8 mouse cellular contexts compared by ENCODE assay signal in genomic region chr6:113047016-113047746, GRCm38 (mm10). TPM values are rescaled to one million over a fixed set of nuclear protein-coding genes. Genes with fewer than 3 reads are reported as not detected.
DNase-seq lines count a peak whose midpoint lies in the region; ATAC-seq and TF ChIP-seq lines count a peak whose summit lies in the region.

No protein-coding gene starts in this region.

- DNase-seq in right cerebral cortex, postnatal 14 days, result no peak
- DNase-seq in kidney, postnatal 14 days, result no peak

- no peak for TF ChIP-seq POLR2A in cortical plate, adult 2 months (IDR thresholded peaks at IDR 0.05; ENCODE audit: extremely low read depth, insufficient read depth, low read length)

- peak overlapping the region; percentile 99 for H3K4me3 ChIP-seq in megakaryocyte, embryonic 14.5 days (replicated peaks)
- H3K4me3 ChIP-seq in cortical plate, adult 2 months (ENCODE audit: insufficient read depth, low read length), result peak overlapping the region; percentile 78; the same call in 1 of the 2 replicates
- H3K4me3 ChIP-seq in intestine, embryonic 15.5 days (replicated peaks), result peak overlapping the region; percentile 69
- H3K4me3 ChIP-seq in neural tube, embryonic 14.5 days (ENCODE audit: low read depth, low read length), result peak overlapping the region; percentile 70

- peaks cover 72% of the 10 kb centered on the region for H3K4me1 ChIP-seq in megakaryocyte, embryonic 14.5 days
- peaks cover 2% of the 10 kb centered on the region; the same call in 1 of the 2 replicates for H3K4me1 ChIP-seq in cortical plate, adult 2 months (ENCODE audit: control insufficient read depth, insufficient read depth, low read length)
- peaks cover 11% of the 10 kb centered on the region for H3K4me1 ChIP-seq in intestine, embryonic 15.5 days (replicated peaks)
- H3K4me1 ChIP-seq in neural tube, embryonic 14.5 days (ENCODE audit: control insufficient read depth, insufficient read depth, low read length), result peaks cover 13% of the 10 kb centered on the region

- H3K4me2 ChIP-seq in intestine, embryonic 15.5 days (replicated peaks), result peak overlapping the region; percentile 82
- H3K4me2 ChIP-seq in neural tube, embryonic 14.5 days (ENCODE audit: low read depth, low read length), result peak overlapping the region; percentile 69

- H3K27ac ChIP-seq in cortical plate, adult 2 months (ENCODE audit: insufficient read depth, low read length), result 0 out of 2 replicates have a peak overlapping the region, but pooled peaks have one; percentile 10
- peak overlapping the region; percentile 94 for H3K27ac ChIP-seq in intestine, embryonic 15.5 days
- no peak overlapping the region for H3K27ac ChIP-seq in neural tube, embryonic 14.5 days (ENCODE audit: low read depth, low read length)

- no peaks in the 10 kb centered on the region for H3K9me3 ChIP-seq in megakaryocyte, embryonic 14.5 days
- no peaks in the 10 kb centered on the region for H3K9me3 ChIP-seq in intestine, embryonic 15.5 days
- no peaks in the 10 kb centered on the region for H3K9me3 ChIP-seq in neural tube, embryonic 14.5 days (ENCODE audit: control insufficient read depth, low read length)

- peaks cover 34% of the 10 kb centered on the region for H3K36me3 ChIP-seq in megakaryocyte, embryonic 14.5 days (replicated peaks; ENCODE audit: low read length)
- peaks cover 7% of the 10 kb centered on the region for H3K36me3 ChIP-seq in intestine, embryonic 15.5 days
- peaks cover 13% of the 10 kb centered on the region for H3K36me3 ChIP-seq in neural tube, embryonic 14.5 days (ENCODE audit: control insufficient read depth, insufficient read depth, low read length)

- no peak for ATAC-seq in megakaryocyte, adult 5-6 weeks (ENCODE audit: poor library complexity, severe bottlenecking)
- ATAC-seq in intestine, embryonic 15.5 days, result no peak
- no peak for ATAC-seq in neural tube, embryonic 14.5 days (ENCODE audit: low read depth)
- ATAC-seq in megakaryocyte-erythroid progenitor cell, adult 5-6 weeks (replicated peaks; ENCODE audit: low FRiP score, low TSS enrichment, poor library complexity, severe bottlenecking), result no peak

- H3K27me3 ChIP-seq in megakaryocyte, embryonic 14.5 days (replicated peaks), result no peaks in the 10 kb centered on the region
- H3K27me3 ChIP-seq in intestine, embryonic 15.5 days (replicated peaks), result no peaks in the 10 kb centered on the region
- H3K27me3 ChIP-seq in neural tube, embryonic 14.5 days (ENCODE audit: control insufficient read depth, insufficient read depth, low read length), result no peaks in the 10 kb centered on the region

- WGBS in intestine, embryonic 15.5 days, result 52% methylated on average over 15 of the region's 15 CpGs
- 66% methylated on average over 15 of the region's 15 CpGs for WGBS in neural tube, embryonic 14.5 days

- peak overlapping the region; percentile 69 for H3K9ac ChIP-seq in intestine, embryonic 15.5 days
- no peak overlapping the region for H3K9ac ChIP-seq in neural tube, embryonic 14.5 days (replicated peaks; ENCODE audit: low read depth, low read length)

- no peak for TF ChIP-seq CTCF in cortical plate, adult 2 months (IDR thresholded peaks at IDR 0.05; ENCODE audit: extremely low read depth, insufficient read depth, low read length)

RNA-seq across cellular contexts. Expression of gene Thumpd3, which starts 1.2 kb away (rescaled TPM):
- 5.0 TPM in 1 of 2 replicates, not detected in the other for polyA plus RNA-seq in megakaryocyte, embryonic 14.5 days (2012; ENCODE audit: insufficient read depth, low replicate concordance)
- 50.0 and 50.4 TPM in 2 replicates for total RNA-seq in megakaryocyte, adult 5-6 weeks (2015)
- 40.8 and 48.5 TPM in 2 replicates for total RNA-seq in megakaryocyte, adult 5-6 weeks (2017)
- 19.2 and 20.4 TPM in 2 replicates for polyA plus RNA-seq in cortical plate, adult 2 months (2012; rRNA removed)
- polyA plus RNA-seq in intestine, embryonic 15.5 days (2015; fragmentation: Nextera tagmentation; extraction: Ambion mirVana), result 58.1 and 62.9 TPM in 2 replicates
- polyA plus RNA-seq in neural tube, embryonic 14.5 days (2014; fragmentation: Nextera tagmentation; extraction: Ambion mirVana), result 46.6 and 47.2 TPM in 2 replicates
- total RNA-seq in megakaryocyte-erythroid progenitor cell, adult 5-6 weeks (2014; fragmentation: Nextera tagmentation), result 123 and 125 TPM in 2 replicates
- 147 and 161 TPM in 2 replicates for total RNA-seq in megakaryocyte-erythroid progenitor cell, adult 5-6 weeks (2017)

RNA-seq across cellular contexts. Expression of gene Setd5, which starts 30.0 kb away (rescaled TPM):
- 5.5 and 15.2 TPM in 2 replicates for polyA plus RNA-seq in megakaryocyte, embryonic 14.5 days (2012; ENCODE audit: insufficient read depth, low replicate concordance)
- total RNA-seq in megakaryocyte, adult 5-6 weeks (2015), result 81.1 and 84.2 TPM in 2 replicates
- 46.1 and 63.6 TPM in 2 replicates for total RNA-seq in megakaryocyte, adult 5-6 weeks (2017)
- polyA plus RNA-seq in cortical plate, adult 2 months (2012; rRNA removed), result 53.2 and 56.8 TPM in 2 replicates
- polyA plus RNA-seq in intestine, embryonic 15.5 days (2015; fragmentation: Nextera tagmentation; extraction: Ambion mirVana), result 67.2 and 70.0 TPM in 2 replicates
- polyA plus RNA-seq in neural tube, embryonic 14.5 days (2014; fragmentation: Nextera tagmentation; extraction: Ambion mirVana), result 56.3 and 63.1 TPM in 2 replicates
- 136 and 143 TPM in 2 replicates for total RNA-seq in megakaryocyte-erythroid progenitor cell, adult 5-6 weeks (2014; fragmentation: Nextera tagmentation)
- total RNA-seq in megakaryocyte-erythroid progenitor cell, adult 5-6 weeks (2017), result 79.1 and 80.2 TPM in 2 replicates
